Mouse (Mus musculus) liver, postnatal 0 days (tissue): ENCODE measurements at regions not wholly inside any gene's neighbourhood (a gene's known extent, or its start where the extent isn't known, plus 50 kb on each side); places are given as distances from the start of the nearest gene placed in this dataset.

ENCODE experiments used
- CTCF ChIP-seq: sonication (generic); IDR thresholded peaks from 2 replicates; pipeline ENCODE4 v1.5.1; 2016; ENCODE audit warnings: antibody characterized with exemption, low read depth
- EP300 ChIP-seq: IDR thresholded peaks from 2 replicates; pipeline ENCODE4 v1.6.1; 2016; ENCODE audit warnings: antibody characterized with exemption, low read depth, mild to moderate bottlenecking

GRCm38 (mm10) chr9:116365701-116366100 is 190.5 kb upstream of the Tgfbr2 start:
- TF ChIP-seq CTCF, result no peak
- no peak for TF ChIP-seq EP300
